Mouse (Mus musculus): ENCODE results near the gene Dclk1.

The Dclk1 gene

GRCm38 (mm10) chr3:55406616-55407015 is 164.5 kb downstream of the Dclk1 start:
- DNase-seq: no peak

DNA sequence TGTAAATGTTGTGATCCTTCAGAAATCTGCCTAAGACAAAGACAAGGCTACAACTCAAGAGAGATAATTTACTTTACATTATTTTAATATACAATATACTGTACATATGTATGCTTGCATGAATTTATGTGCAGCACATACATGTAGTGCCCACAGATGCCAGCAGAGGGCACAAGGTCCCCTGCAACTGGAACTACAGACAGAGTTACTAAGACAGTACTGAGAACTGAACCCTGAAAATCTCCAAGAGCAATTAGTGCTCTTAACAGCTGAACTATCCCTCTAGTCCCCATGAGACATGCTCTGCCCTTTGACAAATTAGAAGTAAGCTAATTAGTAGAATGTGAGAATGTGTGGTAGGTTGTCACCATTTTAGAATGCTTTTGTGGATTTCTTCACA is 169.4 kb downstream of the Dclk1 start:
- no peak for DNase-seq

DNA sequence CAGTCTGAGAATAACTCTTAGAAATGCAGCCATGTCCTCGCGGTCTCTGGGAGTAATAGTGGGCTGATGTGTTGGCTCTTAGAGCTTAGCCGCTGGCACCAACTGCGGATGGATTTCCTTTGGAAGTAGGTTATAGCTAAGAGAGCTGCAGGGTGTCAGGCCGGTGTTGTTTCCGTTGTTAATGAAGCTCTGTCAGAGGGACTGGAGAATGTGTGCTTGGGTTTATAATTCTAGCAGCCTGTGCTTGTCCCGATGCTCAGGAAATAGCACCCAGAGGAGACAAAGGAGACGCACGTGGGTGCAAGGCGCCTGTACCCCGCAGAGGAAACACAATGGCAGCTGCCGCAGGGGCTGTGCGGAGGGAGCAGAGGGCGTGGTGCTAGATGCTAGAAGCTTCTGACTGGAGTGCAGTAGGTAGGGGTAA is 173.4 kb downstream of the Dclk1 start:
- DNase-seq: peak; percentile 4 to 20

- no peak for DNase-seq
Measured at GRCm38 (mm10) chr3:55418845-55419244, 176.7 kb downstream of the Dclk1 start.

- no peak for DNase-seq
Measured at GRCm38 (mm10) chr3:55419334-55419733, 177.2 kb downstream of the Dclk1 start.

GRCm38 (mm10) chr3:55420436-55421083 is 178.4 kb downstream of the Dclk1 start:
- no peak for DNase-seq

- no peak for DNase-seq
Measured at GRCm38 (mm10) chr3:55423640-55424397, 181.7 kb downstream of the Dclk1 start.

DNA sequence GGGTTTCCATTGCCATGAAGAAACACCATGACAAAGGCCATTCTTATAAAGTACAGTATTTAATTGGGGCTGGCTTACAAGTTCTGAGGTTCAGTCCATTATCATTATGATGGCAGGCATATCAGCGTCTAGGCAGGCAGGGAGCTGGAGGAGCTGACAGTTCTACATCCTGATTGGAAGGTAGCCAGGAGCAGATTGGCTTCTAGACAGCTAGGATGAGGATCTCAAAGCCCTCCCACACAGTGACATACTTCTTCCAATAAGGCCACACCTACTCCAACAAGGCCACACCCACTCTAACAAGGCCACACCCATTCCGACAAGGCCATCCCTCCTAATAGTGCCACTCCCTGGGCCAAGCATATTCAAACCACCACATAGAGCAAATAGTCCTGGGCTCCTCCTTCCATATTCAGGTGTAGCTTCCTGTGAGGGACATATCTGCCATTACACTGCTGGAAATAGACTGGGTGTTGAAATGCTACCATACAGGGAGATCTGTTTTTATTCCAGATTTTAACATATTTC is 187.9 kb downstream of the Dclk1 start:
- DNase-seq: no peak

DNA sequence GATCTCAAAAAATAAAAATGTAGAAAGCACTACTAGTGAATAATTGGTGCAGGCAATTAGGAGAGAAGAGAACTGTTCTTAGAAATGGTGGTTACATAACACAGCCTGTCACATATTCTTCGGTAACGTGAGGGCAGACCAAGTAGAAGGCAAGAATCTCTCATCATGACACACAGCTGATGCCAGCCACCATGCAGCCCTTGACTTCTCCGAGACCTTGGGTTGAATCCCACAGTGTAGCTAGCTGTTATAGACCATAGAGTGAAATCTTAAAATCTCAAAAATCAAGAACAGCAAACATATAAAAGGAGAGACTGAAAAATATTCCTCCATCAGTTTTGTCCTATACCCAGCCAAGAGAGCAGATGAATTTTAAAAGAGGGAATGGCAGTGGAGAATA is 189.1 kb downstream of the Dclk1 start:
- DNase-seq: no peak

GRCm38 (mm10) chr3:55434276-55434675 is 192.1 kb downstream of the Dclk1 start:
- no peak for DNase-seq

GRCm38 (mm10) chr3:55438824-55439446 is 196.8 kb downstream of the Dclk1 start:
- DNase-seq: no peak

GRCm38 (mm10) chr3:55440342-55440741 is 198.2 kb downstream of the Dclk1 start:
- DNase-seq: no peak

- no peak for DNase-seq
Measured at GRCm38 (mm10) chr3:55442012-55442645, 200.0 kb downstream of the Dclk1 start.

GRCm38 (mm10) chr3:55443271-55443670 is 201.1 kb downstream of the Dclk1 start:
- DNase-seq: no peak

- no peak for DNase-seq
Measured at GRCm38 (mm10) chr3:55443725-55444124, 201.6 kb downstream of the Dclk1 start.

- no peak for DNase-seq
Measured at GRCm38 (mm10) chr3:55446681-55447080, 204.5 kb downstream of the Dclk1 start.

- DNase-seq: no peak
Measured at GRCm38 (mm10) chr3:55447486-55448460, 205.6 kb downstream of the Dclk1 start.

GRCm38 (mm10) chr3:55449148-55449547 is 207.0 kb downstream of the Dclk1 start:
- DNase-seq: no peak

- DNase-seq: no peak
Measured at GRCm38 (mm10) chr3:55451035-55451434, 208.9 kb downstream of the Dclk1 start.

DNA sequence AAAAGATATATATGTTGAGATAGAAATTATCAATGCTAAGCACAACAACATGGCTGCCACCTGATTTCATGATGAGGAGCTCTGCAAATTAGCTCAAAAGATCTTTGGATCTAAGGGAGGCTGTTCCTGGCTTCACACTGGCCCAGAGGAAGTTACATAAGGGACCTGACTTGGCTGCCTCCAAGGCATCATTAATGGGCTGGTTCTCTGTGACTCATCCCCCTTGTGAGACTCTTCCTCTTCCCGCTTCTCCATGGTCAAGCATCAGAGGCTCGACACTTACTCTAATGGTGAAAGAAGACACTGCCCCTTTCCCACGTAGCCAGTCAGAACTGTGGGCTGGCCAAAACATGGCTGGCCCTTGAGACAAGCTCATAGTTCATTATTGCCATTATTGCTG is 209.7 kb downstream of the Dclk1 start:
- DNase-seq: no peak

DNA sequence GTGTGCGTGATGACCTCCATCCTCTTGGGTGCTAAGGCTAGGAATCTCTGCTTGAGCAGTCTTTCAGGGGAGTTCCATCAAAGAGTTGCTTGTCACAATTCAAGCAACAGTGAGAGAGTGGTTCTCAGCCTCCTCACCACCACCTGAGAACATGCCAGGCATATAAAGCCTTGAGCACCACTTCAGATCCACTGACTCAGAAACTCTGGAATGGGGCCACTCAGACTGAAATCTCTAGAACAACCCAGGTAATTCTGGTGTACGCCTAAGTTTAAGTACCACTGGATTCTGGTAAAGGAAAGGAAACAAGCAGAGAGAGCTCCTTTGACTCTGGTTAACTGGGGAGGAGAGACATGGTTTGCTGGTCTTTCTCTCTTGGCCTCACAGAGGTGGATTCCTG is 210.3 kb downstream of the Dclk1 start:
- peak in 1 of 2 experiments; percentile 8 for DNase-seq

DNA sequence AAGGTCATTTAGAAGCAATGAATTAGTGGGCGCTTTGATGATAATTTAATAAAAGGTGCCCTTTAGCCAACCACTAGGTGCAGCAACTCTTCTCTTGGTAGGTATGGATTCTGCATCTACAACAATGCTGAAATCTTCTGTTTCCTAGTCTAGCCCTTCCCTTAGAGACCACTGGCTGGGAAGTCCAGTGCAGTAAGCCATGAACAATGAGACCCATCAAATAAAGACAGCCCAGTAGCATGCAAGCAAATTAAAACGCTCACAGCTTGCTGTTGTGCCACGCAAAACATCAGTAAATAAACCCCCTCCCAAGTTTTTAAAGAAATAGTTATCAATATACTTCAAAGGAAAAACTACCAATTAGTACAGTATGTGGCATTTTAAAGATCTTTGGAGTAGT is 218.9 kb downstream of the Dclk1 start:
- no peak for DNase-seq

All from lung, postnatal 4 days (tissue).